Mouse (Mus musculus): ENCODE measurements around the gene Dnah10. TPM values are rescaled to one million over a fixed set of nuclear protein-coding genes. Genes with fewer than 3 reads are reported as not detected.

Dnah10 gene
- total and polyA plus RNA-seq, 3 experiments: 0.03 to 0.30 (median 0.08) TPM

Other genes starting within 250 kb of the Dnah10 start
- gene Rilpl2, start 246.7 kb upstream of the Dnah10 start, total RNA-seq (2012; rRNA removed): 393 and 482 TPM in 2 replicates
- 415 and 425 TPM in 2 replicates for gene Rilpl2, start 246.7 kb upstream of the Dnah10 start, total RNA-seq (2014; rRNA removed)
- gene Rilpl2, start 246.7 kb upstream of the Dnah10 start, polyA plus RNA-seq (2012; ENCODE audit: insufficient read length, low read depth): 354 and 405 TPM in 2 replicates
- 23.3 and 27.4 TPM in 2 replicates for gene Snrnp35, start 242.0 kb upstream of the Dnah10 start, total RNA-seq (2012; rRNA removed)
- gene Snrnp35, start 242.0 kb upstream of the Dnah10 start, total RNA-seq (2014; rRNA removed): 13.9 and 14.9 TPM in 2 replicates
- gene Snrnp35, start 242.0 kb upstream of the Dnah10 start, polyA plus RNA-seq (2012; ENCODE audit: insufficient read length, low read depth): 29.0 and 36.3 TPM in 2 replicates
- 4.6 and 5.7 TPM in 2 replicates for gene Rilpl1, start 193.7 kb upstream of the Dnah10 start, total RNA-seq (2012; rRNA removed)
- 1.8 and 3.1 TPM in 2 replicates for gene Rilpl1, start 193.7 kb upstream of the Dnah10 start, total RNA-seq (2014; rRNA removed)
- gene Rilpl1, start 193.7 kb upstream of the Dnah10 start, polyA plus RNA-seq (2012; ENCODE audit: insufficient read length, low read depth): 5.4 and 6.1 TPM in 2 replicates
- 205 and 319 TPM in 2 replicates for gene Tmed2, start 184.4 kb upstream of the Dnah10 start, total RNA-seq (2012; rRNA removed)
- gene Tmed2, start 184.4 kb upstream of the Dnah10 start, total RNA-seq (2014; rRNA removed): 769 and 796 TPM in 2 replicates
- 280 and 301 TPM in 2 replicates for gene Tmed2, start 184.4 kb upstream of the Dnah10 start, polyA plus RNA-seq (2012; ENCODE audit: insufficient read length, low read depth)
- gene Ddx55, start 172.2 kb upstream of the Dnah10 start, total RNA-seq (2012; rRNA removed): 18.2 and 20.2 TPM in 2 replicates
- 15.1 and 15.7 TPM in 2 replicates for gene Ddx55, start 172.2 kb upstream of the Dnah10 start, total RNA-seq (2014; rRNA removed)
- 25.8 and 25.9 TPM in 2 replicates for gene Ddx55, start 172.2 kb upstream of the Dnah10 start, polyA plus RNA-seq (2012; ENCODE audit: insufficient read length, low read depth)
- 50.8 and 68.3 TPM in 2 replicates for gene Eif2b1, start 146.0 kb upstream of the Dnah10 start, total RNA-seq (2012; rRNA removed)
- gene Eif2b1, start 146.0 kb upstream of the Dnah10 start, total RNA-seq (2014; rRNA removed): 98.0 and 107 TPM in 2 replicates
- gene Eif2b1, start 146.0 kb upstream of the Dnah10 start, polyA plus RNA-seq (2012; ENCODE audit: insufficient read length, low read depth): 104 and 111 TPM in 2 replicates
- gene Gtf2h3, start 145.9 kb upstream of the Dnah10 start, total RNA-seq (2012; rRNA removed): 58.2 and 63.0 TPM in 2 replicates
- gene Gtf2h3, start 145.9 kb upstream of the Dnah10 start, total RNA-seq (2014; rRNA removed): 84.9 and 87.5 TPM in 2 replicates
- gene Gtf2h3, start 145.9 kb upstream of the Dnah10 start, polyA plus RNA-seq (2012; ENCODE audit: insufficient read length, low read depth): 51.9 and 57.0 TPM in 2 replicates
- 10.9 and 11.8 TPM in 2 replicates for gene Atp6v0a2, start 96.5 kb upstream of the Dnah10 start, total RNA-seq (2012; rRNA removed)
- gene Atp6v0a2, start 96.5 kb upstream of the Dnah10 start, total RNA-seq (2014; rRNA removed): 7.4 and 7.7 TPM in 2 replicates
- 13.2 and 16.5 TPM in 2 replicates for gene Atp6v0a2, start 96.5 kb upstream of the Dnah10 start, polyA plus RNA-seq (2012; ENCODE audit: insufficient read length, low read depth)
- gene Ccdc92, start 137.3 kb downstream of the Dnah10 start, total RNA-seq (2012; rRNA removed): 0.34 and 0.76 TPM in 2 replicates
- gene Ccdc92, start 137.3 kb downstream of the Dnah10 start, total RNA-seq (2014; rRNA removed): 0.28 and 0.75 TPM in 2 replicates
- 1.4 and 1.5 TPM in 2 replicates for gene Ccdc92, start 137.3 kb downstream of the Dnah10 start, polyA plus RNA-seq (2012; ENCODE audit: insufficient read length, low read depth)
- 7.1 and 7.4 TPM in 2 replicates for gene Zfp664, start 137.6 kb downstream of the Dnah10 start, total RNA-seq (2012; rRNA removed)
- 13.4 and 14.3 TPM in 2 replicates for gene Zfp664, start 137.6 kb downstream of the Dnah10 start, total RNA-seq (2014; rRNA removed)
- gene Zfp664, start 137.6 kb downstream of the Dnah10 start, polyA plus RNA-seq (2012; ENCODE audit: insufficient read length, low read depth): 12.3 and 12.7 TPM in 2 replicates